ENCODE assay signal across 19 mouse cellular contexts in the genomic region with DNA sequence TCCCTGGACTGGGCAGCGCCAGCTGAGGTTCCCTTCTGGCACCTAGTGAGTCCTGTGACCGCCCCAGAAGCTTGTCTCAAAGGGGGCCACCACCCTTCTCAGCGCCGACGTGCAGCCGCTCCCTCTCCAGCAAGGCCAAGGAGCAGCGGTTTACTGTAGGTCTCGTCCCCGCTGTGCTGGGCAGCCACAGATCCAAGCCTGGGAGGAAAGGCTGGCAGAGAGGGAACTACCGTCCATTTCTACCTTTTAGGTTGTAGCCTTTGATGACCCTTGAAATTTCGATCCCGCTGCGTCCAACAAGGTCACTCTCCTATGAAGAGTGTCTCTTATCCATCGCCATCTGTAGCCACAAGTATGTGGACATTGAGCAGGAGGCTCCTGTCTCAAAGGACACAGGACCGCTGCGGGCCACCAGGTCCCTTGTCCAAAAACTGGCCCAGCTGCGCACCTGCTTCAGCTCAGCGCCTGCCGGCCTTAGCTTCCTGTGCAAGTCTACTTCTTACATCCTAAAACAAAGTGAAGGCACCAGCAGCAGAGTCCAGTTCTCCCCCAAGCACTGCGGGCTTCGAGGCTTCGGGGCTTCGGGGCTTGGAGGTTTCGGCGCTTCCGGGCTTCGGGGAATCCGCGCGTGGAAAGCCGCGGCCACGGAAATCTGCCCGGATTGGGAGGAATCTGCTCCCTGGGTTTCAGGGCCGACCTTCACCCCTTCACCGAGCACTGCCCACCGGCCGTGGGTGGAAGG. TPM values are rescaled to one million over a fixed set of nuclear protein-coding genes. Genes with fewer than 3 reads are reported as not detected.
DNase-seq lines count a peak whose midpoint lies in the region; ATAC-seq lines count a peak whose summit lies in the region.
"Had no signal": no experiment of that assay in that cellular context is flagged by ENCODE, and none has a peak within 500 bp of the region (broad histone marks: within the 10 kb centered on the region; RNA-seq: fewer than 3 reads in every experiment).

No protein-coding gene starts in this region.

- no peaks in the 10 kb centered on the region for H3K36me3 ChIP-seq in midbrain, embryonic 10.5 days
- H3K36me3 ChIP-seq in midbrain, embryonic 14.5 days (ENCODE audit: control insufficient read depth, insufficient read depth, low read length) = no peaks in the 10 kb centered on the region
- H3K36me3 ChIP-seq in embryonic facial prominence, embryonic 12.5 days = no peaks in the 10 kb centered on the region
- no peaks in the 10 kb centered on the region for H3K36me3 ChIP-seq in stomach, embryonic 15.5 days
- H3K36me3 ChIP-seq: heart, embryonic 10.5 days had no signal

- no peak for ATAC-seq in midbrain, embryonic 14.5 days (ENCODE audit: low FRiP score, low TSS enrichment)
- no peak for ATAC-seq in embryonic facial prominence, embryonic 12.5 days (ENCODE audit: insufficient number of reproducible peaks, insufficient read depth, low FRiP score, low TSS enrichment)
- ATAC-seq in stomach, embryonic 15.5 days (ENCODE audit: insufficient read depth, low FRiP score, low read depth) = no peak; the same call in 1 of the 2 replicates

- H3K27me3 ChIP-seq in midbrain, embryonic 10.5 days (ENCODE audit: low read depth, poor library complexity, severe bottlenecking) = peaks cover 99% of the 10 kb centered on the region
- peaks cover 80% of the 10 kb centered on the region for H3K27me3 ChIP-seq in midbrain, embryonic 14.5 days (ENCODE audit: control insufficient read depth, insufficient read depth, low read length)
- H3K27me3 ChIP-seq in embryonic facial prominence, embryonic 12.5 days = peaks cover 86% of the 10 kb centered on the region
- peaks cover 63% of the 10 kb centered on the region for H3K27me3 ChIP-seq in stomach, embryonic 15.5 days (replicated peaks)

- no peak overlapping the region for H3K27ac ChIP-seq in midbrain, embryonic 10.5 days (replicated peaks)
- H3K27ac ChIP-seq in midbrain, embryonic 14.5 days (replicated peaks; ENCODE audit: low read depth, low read length) = no peak overlapping the region
- no peak overlapping the region for H3K27ac ChIP-seq in embryonic facial prominence, embryonic 12.5 days
- H3K27ac ChIP-seq in stomach, embryonic 15.5 days = no peak overlapping the region
- H3K27ac ChIP-seq: heart, embryonic 10.5 days; liver, embryonic 14.5 days had no signal

- 2% methylated on average over 38 of the region's 38 CpGs for WGBS in midbrain, embryonic 10.5 days
- WGBS in midbrain, embryonic 14.5 days = 2% methylated on average over 38 of the region's 38 CpGs
- 4% methylated on average over 38 of the region's 38 CpGs for WGBS in embryonic facial prominence, embryonic 12.5 days
- 18% methylated on average over 38 of the region's 38 CpGs for WGBS in stomach, embryonic 15.5 days

- peaks cover 23% of the 10 kb centered on the region for H3K4me1 ChIP-seq in midbrain, embryonic 10.5 days
- 0 out of 2 replicates have a peak, but pooled peaks cover 5% of the 10 kb centered on the region for H3K4me1 ChIP-seq in midbrain, embryonic 14.5 days (ENCODE audit: control insufficient read depth, insufficient read depth, low read length)
- 0 out of 2 replicates have a peak, but pooled peaks cover 4% of the 10 kb centered on the region for H3K4me1 ChIP-seq in embryonic facial prominence, embryonic 12.5 days
- peaks cover 18% of the 10 kb centered on the region; the same call in 1 of the 2 replicates for H3K4me1 ChIP-seq in stomach, embryonic 15.5 days

- no peak overlapping the region for H3K4me3 ChIP-seq in midbrain, embryonic 10.5 days
- H3K4me3 ChIP-seq in midbrain, embryonic 14.5 days (replicated peaks; ENCODE audit: low read depth, low read length) = no peak overlapping the region
- H3K4me3 ChIP-seq in embryonic facial prominence, embryonic 12.5 days = no peak overlapping the region
- H3K4me3 ChIP-seq in stomach, embryonic 15.5 days (replicated peaks) = no peak overlapping the region
- H3K4me3 ChIP-seq: heart, embryonic 10.5 days had no signal

- no peaks in the 10 kb centered on the region for H3K9me3 ChIP-seq in midbrain, embryonic 10.5 days (replicated peaks)
- no peaks in the 10 kb centered on the region for H3K9me3 ChIP-seq in midbrain, embryonic 14.5 days (ENCODE audit: control insufficient read depth, low read length)
- no peaks in the 10 kb centered on the region for H3K9me3 ChIP-seq in embryonic facial prominence, embryonic 12.5 days
- no peaks in the 10 kb centered on the region for H3K9me3 ChIP-seq in stomach, embryonic 15.5 days
- H3K9me3 ChIP-seq: heart, embryonic 10.5 days had no signal

- DNase-seq in heart, adult 11 months = peak; percentile 83
- no peak for DNase-seq in heart, postnatal 4 days
- peak; percentile 48 for DNase-seq in midbrain, embryonic 10.5 days (ENCODE audit: low spot score)
- DNase-seq in midbrain, embryonic 14.5 days = no peak
- DNase-seq in cerebellum, adult 9-10 months = no peak
- DNase-seq: adrenal gland, adult 2 months; cerebellum, adult 11 months; gastrocnemius, postnatal 25 days; heart, postnatal 36 days; kidney, adult 18-20 months; kidney, postnatal 14 days; layer of hippocampus, adult 9-11 months; right cerebral cortex, adult 18-20 months; thymus, postnatal 25 days had no signal

- no peak overlapping the region for H3K4me2 ChIP-seq in midbrain, embryonic 14.5 days (ENCODE audit: low read length)
- peak overlapping the region; percentile 15; the same call in 1 of the 2 replicates for H3K4me2 ChIP-seq in embryonic facial prominence, embryonic 12.5 days (replicated peaks)
- H3K4me2 ChIP-seq in stomach, embryonic 15.5 days = 0 out of 2 replicates have a peak overlapping the region, but pooled peaks have one; percentile 5

- H3K9ac ChIP-seq in midbrain, embryonic 14.5 days (replicated peaks; ENCODE audit: low read length) = no peak overlapping the region
- no peak overlapping the region for H3K9ac ChIP-seq in embryonic facial prominence, embryonic 12.5 days
- no peak overlapping the region for H3K9ac ChIP-seq in stomach, embryonic 15.5 days
- H3K9ac ChIP-seq: liver, embryonic 14.5 days had no signal

RNA-seq across cellular contexts. Expression of a gene that starts 10.7 kb away (rescaled TPM):
- total RNA-seq in heart, postnatal 4 days (2021) = not detected
- 7.0 and 7.1 TPM in 2 replicates for polyA plus RNA-seq in midbrain, embryonic 10.5 days (2016; fragmentation: Nextera tagmentation; extraction: Ambion mirVana)
- polyA plus RNA-seq in midbrain, embryonic 14.5 days (2014; fragmentation: Nextera tagmentation; extraction: Ambion mirVana) = 3.3 and 5.3 TPM in 2 replicates
- 21.4 and 25.8 TPM in 2 replicates for polyA plus RNA-seq in embryonic facial prominence, embryonic 12.5 days (2016; fragmentation: Nextera tagmentation; extraction: Ambion mirVana)
- 17.5 and 19.0 TPM in 2 replicates for polyA plus RNA-seq in stomach, embryonic 15.5 days (2015; fragmentation: Nextera tagmentation; extraction: Ambion mirVana)
- total RNA-seq: adrenal gland, adult 2 months; gastrocnemius, postnatal 25 days; neutrophil, adult 5-6 weeks had no signal
- polyA plus RNA-seq: adrenal gland, adult 2 months had no signal

RNA-seq across cellular contexts. Expression of a gene that starts 55.8 kb away (rescaled TPM):
- total RNA-seq in heart, postnatal 4 days (2021) = not detected
- not detected in 2 replicates for polyA plus RNA-seq in midbrain, embryonic 10.5 days (2016; fragmentation: Nextera tagmentation; extraction: Ambion mirVana)
- not detected in 2 replicates for polyA plus RNA-seq in midbrain, embryonic 14.5 days (2014; fragmentation: Nextera tagmentation; extraction: Ambion mirVana)
- polyA plus RNA-seq in embryonic facial prominence, embryonic 12.5 days (2016; fragmentation: Nextera tagmentation; extraction: Ambion mirVana) = not detected in 2 replicates
- polyA plus RNA-seq in stomach, embryonic 15.5 days (2015; fragmentation: Nextera tagmentation; extraction: Ambion mirVana) = not detected in 2 replicates
- total RNA-seq: adrenal gland, adult 2 months; gastrocnemius, postnatal 25 days had no signal
- polyA plus RNA-seq: heart, embryonic 10.5 days had no signal

RNA-seq across cellular contexts. Expression of a gene that starts 59.0 kb away (rescaled TPM):
- under 1 TPM in 1 of 2 experiments, not detected in 1; 0.07 TPM for total RNA-seq in heart, postnatal 4 days (2021)
- polyA plus RNA-seq in midbrain, embryonic 10.5 days (2016; fragmentation: Nextera tagmentation; extraction: Ambion mirVana) = 0.70 and 1.5 TPM in 2 replicates
- polyA plus RNA-seq in midbrain, embryonic 14.5 days (2014; fragmentation: Nextera tagmentation; extraction: Ambion mirVana) = 2.0 and 2.2 TPM in 2 replicates
- 1.6 and 2.0 TPM in 2 replicates for polyA plus RNA-seq in embryonic facial prominence, embryonic 12.5 days (2016; fragmentation: Nextera tagmentation; extraction: Ambion mirVana)
- polyA plus RNA-seq in stomach, embryonic 15.5 days (2015; fragmentation: Nextera tagmentation; extraction: Ambion mirVana) = 15.1 and 16.7 TPM in 2 replicates
- total RNA-seq: gastrocnemius, postnatal 25 days had no signal

Comparison
In these comparisons a context has a peak if more than half of its experiments do, and no peak if none do; other contexts are left out.
1. DNase-seq: peak in heart, adult 11 months (single experiment) and midbrain, embryonic 10.5 days (single experiment); none in heart, postnatal 4 days (single experiment), midbrain, embryonic 14.5 days (single experiment) and cerebellum, adult 9-10 months (single experiment).